Mouse (Mus musculus) ES-Bruce4 (cell line): ENCODE results near the gene Dusp5. TPM values are rescaled to one million over a fixed set of nuclear protein-coding genes. Genes with fewer than 3 reads are reported as not detected.

Experiments used
- H3K27ac ChIP-seq: 2 replicates; pipeline ENCODE4 v1.5.1; 2012; ENCODE audit warnings: low read length, inconsistent platforms; ENCODE audit not compliant: insufficient read depth
- H3K27me3 ChIP-seq: 2 replicates; pipeline ENCODE4 v1.6.1; 2012; ENCODE audit warnings: mild to moderate bottlenecking, low read length, inconsistent platforms; ENCODE audit not compliant: control insufficient read depth, poor library complexity, insufficient read depth, severe bottlenecking
- H3K36me3 ChIP-seq: 2 replicates; pipeline ENCODE4 v1.6.1; 2012; ENCODE audit warnings: inconsistent platforms, mild to moderate bottlenecking, low read length, moderate library complexity; ENCODE audit not compliant: control insufficient read depth, poor library complexity, insufficient read depth, severe bottlenecking
- H3K4me1 ChIP-seq: one replicate; pipeline ENCODE4 v1.8.1; 2011; ENCODE audit warnings: low read length; ENCODE audit not compliant: control insufficient read depth, insufficient read depth
- H3K4me3 ChIP-seq: 2 replicates; pipeline ENCODE4 v1.5.1; 2011; ENCODE audit warnings: low read depth, mild to moderate bottlenecking, low read length
- H3K9ac ChIP-seq: 2 replicates; pipeline ENCODE4 v1.6.1; 2012; ENCODE audit warnings: low read depth, mild to moderate bottlenecking, inconsistent platforms; ENCODE audit not compliant: poor library complexity, severe bottlenecking
- H3K9me3 ChIP-seq: replicated peaks from 2 replicates; pipeline ENCODE4 v1.6.1; 2012; ENCODE audit warnings: mild to moderate bottlenecking, low read length, inconsistent platforms; ENCODE audit not compliant: control insufficient read depth, poor library complexity, insufficient read depth, severe bottlenecking
- CTCF ChIP-seq: IDR thresholded peaks from one replicate; pipeline ENCODE4 v1.8.1; 2011; ENCODE audit warnings: low read depth, low read length
- EP300 ChIP-seq: IDR thresholded peaks from 2 replicates; pipeline ENCODE4 v1.6.1; 2011; ENCODE audit warnings: low read depth, low read length; ENCODE audit not compliant: insufficient read depth
- POLR2A ChIP-seq: IDR thresholded peaks from one replicate; pipeline ENCODE4 v1.8.1; 2011; ENCODE audit warnings: low read length; ENCODE audit not compliant: insufficient read depth
- polyA plus RNA-seq: library from polyadenylated mRNA; stranded (reverse); fragments of >200 nt; gene quantifications from 2 replicates; pipeline ENCODE4 v1.2.4, GENCODE M21; 2011; ENCODE audit warnings: low read depth; ENCODE audit not compliant: missing spikeins, insufficient read depth, insufficient read length

The Dusp5 gene
- polyA plus RNA-seq, 1 experiment, result 15.2 TPM

DNA sequence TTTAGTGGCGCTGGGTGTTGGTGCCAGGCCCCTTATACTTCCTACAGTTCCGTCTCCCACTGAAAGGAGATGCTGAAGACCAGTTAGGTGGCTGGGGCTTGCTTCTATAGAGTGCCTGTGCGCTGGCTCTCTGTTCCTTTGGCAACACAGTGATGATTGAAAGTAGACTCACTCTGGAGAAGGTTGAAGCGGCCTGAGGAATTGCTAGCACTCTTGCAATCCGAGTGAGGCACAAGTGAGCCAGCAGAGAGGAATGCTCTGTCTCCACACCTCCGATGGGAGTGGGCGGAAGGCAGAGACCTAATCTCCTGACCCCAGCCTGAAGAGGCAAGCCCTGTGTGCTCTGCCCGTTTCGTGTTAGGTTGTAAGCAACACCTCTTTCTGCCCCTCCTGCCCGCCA is 2.5 kb downstream of the Dusp5 start:
- H3K36me3 ChIP-seq, result peaks cover 15% of the 10 kb centered on the region
- no peak overlapping the region for H3K4me3 ChIP-seq
- peaks cover 2% of the 10 kb centered on the region for H3K4me1 ChIP-seq
- TF ChIP-seq EP300 (no peak), POLR2A (no peak)
- no peak overlapping the region for H3K9ac ChIP-seq
- H3K9me3 ChIP-seq, result no peaks in the 10 kb centered on the region
- H3K27me3 ChIP-seq, result no peaks in the 10 kb centered on the region
- H3K27ac ChIP-seq, result no peak overlapping the region

DNA sequence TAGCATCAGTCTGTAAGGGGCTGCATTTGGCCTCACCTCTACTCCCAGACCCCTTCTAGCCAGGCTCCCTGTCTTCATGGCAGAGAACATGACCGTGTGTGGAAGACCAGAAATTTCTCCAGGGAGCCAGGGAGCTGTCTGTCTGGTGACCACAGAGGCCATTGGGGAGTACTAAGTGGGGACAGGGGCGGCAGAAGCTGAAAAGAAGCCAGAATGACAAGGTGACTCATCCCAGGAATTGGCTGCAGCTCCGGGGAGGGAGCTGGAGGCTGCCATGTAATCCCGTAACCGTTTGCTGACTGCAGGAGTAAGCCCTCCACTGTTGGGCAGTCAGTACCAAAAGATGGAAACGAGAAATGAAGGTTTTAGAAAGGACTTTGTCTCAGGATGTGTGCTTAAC is 3.1 kb downstream of the Dusp5 start:
- Histone ChIP-seq H3K27ac (no peak overlapping the region), H3K9me3 (no peaks in the 10 kb centered on the region), H3K27me3 (no peaks in the 10 kb centered on the region), H3K36me3 (peaks cover 15% of the 10 kb centered on the region), H3K9ac (no peak overlapping the region), H3K4me3 (no peak overlapping the region), H3K4me1 (peaks cover 2% of the 10 kb centered on the region)
- TF ChIP-seq CTCF, result no peak
- TF ChIP-seq EP300, result no peak
- TF ChIP-seq POLR2A, result no peak

DNA sequence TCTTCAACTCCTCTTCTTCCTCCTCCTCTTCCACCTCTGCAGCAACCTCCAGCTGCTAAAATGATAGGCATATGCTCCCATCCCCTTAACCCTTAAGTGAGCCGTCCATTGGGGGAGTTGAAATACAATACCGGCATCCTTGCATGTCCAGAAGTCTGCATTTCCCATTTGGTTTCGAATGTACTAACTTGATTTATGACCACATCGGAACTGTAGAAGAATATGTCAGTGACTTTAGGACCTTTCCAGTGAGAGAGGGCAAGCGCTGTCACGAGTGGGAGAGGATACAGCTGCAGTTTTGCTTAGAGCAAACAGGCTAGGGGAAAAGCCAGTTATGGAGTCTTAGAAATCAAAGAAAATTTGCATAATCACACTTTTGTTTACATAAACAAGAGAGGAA is 3.8 kb downstream of the Dusp5 start:
- H3K9me3 ChIP-seq, result no peaks in the 10 kb centered on the region
- no peak for TF ChIP-seq POLR2A
- TF ChIP-seq CTCF, result no peak
- no peak for TF ChIP-seq EP300
- no peak overlapping the region for H3K27ac ChIP-seq
- H3K9ac ChIP-seq, result no peak overlapping the region
- H3K27me3 ChIP-seq, result no peaks in the 10 kb centered on the region
- H3K4me3 ChIP-seq, result no peak overlapping the region
- peaks cover 2% of the 10 kb centered on the region for H3K4me1 ChIP-seq
- H3K36me3 ChIP-seq, result peaks cover 15% of the 10 kb centered on the region

DNA sequence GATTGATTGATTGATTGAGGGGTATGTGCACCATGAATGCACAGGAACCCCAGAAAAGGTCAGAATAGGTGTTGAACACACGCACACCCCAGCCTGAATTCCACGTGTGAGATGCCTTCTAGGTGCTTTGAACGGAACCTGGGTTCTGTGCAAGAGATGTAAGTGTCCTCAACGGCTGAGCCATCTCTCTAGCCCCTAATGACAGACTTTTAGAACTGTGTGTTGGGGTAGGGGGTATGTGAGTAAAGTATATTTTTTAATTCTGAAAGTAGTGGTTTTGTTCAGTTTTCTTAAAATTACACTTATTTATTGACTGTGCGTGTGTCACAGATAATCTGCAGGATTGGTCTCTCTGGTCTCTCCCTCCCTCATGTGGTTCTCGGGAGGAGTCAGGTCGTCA is 4.3 kb downstream of the Dusp5 start:
- peaks cover 19% of the 10 kb centered on the region for H3K36me3 ChIP-seq
- no peaks in the 10 kb centered on the region for H3K9me3 ChIP-seq
- peaks cover 2% of the 10 kb centered on the region for H3K4me1 ChIP-seq
- no peaks in the 10 kb centered on the region for H3K27me3 ChIP-seq
- H3K9ac ChIP-seq, result no peak overlapping the region
- H3K4me3 ChIP-seq, result no peak overlapping the region
- no peak overlapping the region for H3K27ac ChIP-seq
- no peak for TF ChIP-seq POLR2A
- TF ChIP-seq CTCF, result no peak
- no peak for TF ChIP-seq EP300

DNA sequence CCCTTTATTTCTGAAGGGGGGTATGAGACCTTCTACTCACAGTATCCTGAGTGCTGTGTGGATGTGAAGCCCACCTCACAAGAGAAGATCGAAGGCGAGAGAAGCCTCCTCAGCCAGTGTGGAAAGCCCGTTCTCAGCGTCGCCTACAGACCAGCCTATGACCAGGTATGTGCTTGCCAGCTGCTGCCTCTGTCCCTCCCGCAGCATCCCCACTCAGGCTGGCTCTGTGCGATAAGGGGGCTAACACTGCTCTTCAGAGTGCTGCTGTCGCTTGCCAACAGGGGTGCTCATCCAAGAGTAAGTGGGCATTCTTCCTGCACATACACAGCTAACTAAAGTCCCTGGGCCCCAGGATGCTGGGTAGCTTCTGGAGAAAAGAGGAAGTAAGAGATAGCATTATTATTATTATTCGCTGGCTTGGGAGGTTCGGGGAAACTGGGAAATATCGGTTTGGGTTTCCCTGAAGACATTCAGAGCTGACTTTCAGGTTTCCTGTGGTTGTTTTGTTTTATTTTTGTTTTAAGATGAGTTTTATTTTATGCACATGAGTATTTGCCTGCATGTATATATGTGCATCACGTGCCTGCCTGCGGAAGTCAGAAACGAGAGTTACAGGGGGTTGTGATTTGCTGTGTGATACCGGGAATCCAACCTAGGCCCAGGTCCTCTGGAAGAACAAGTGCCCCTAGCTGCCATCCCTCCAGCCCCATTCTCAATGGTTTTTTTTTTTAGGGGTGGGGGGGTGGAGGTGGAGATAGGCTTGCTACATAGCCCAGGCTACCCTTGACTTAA is 5.1 kb downstream of the Dusp5 start:
- Histone ChIP-seq H3K9me3 (no peaks in the 10 kb centered on the region), H3K4me3 (no peak overlapping the region), H3K4me1 (peaks cover 2% of the 10 kb centered on the region), H3K36me3 (peaks cover 21% of the 10 kb centered on the region), H3K27me3 (no peaks in the 10 kb centered on the region), H3K9ac (no peak overlapping the region), H3K27ac (no peak overlapping the region)
- no peak for TF ChIP-seq EP300
- TF ChIP-seq CTCF, result no peak
- TF ChIP-seq POLR2A, result no peak

DNA sequence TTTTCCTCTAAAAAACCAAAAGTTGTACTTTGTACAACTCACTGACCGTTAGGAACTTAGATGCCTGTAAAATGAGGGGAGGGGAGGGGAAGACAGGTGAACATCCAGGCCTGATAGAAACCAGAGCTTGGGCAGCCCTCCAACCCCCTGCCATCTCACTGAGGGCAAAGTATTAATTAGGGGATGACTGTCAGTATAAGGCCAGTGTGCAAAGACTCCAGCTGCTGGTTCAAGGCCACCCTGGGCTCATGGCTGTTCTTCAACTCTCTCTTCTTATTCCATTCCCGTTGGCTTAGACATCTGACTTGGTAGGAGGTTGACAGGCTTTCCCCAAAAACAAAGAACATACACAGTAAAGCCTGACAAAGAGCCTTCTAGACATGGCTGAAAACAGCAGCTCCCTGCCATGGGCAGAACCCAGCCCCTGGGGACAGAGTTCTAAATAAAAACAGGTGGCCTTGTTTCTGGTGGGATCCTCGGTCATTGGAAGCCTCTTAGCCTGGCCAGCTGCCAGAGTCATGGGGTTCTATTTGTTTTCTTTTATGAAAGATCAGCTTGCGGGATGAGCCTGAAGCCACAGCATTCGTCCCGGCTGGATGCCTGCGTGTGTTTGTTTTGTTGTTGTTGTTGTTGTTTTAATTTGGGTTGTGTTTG is 6.0 kb downstream of the Dusp5 start:
- H3K36me3 ChIP-seq, result peaks cover 23% of the 10 kb centered on the region
- H3K4me1 ChIP-seq, result peaks cover 2% of the 10 kb centered on the region
- H3K27me3 ChIP-seq, result no peaks in the 10 kb centered on the region
- no peak overlapping the region for H3K9ac ChIP-seq
- no peaks in the 10 kb centered on the region for H3K9me3 ChIP-seq
- H3K27ac ChIP-seq, result no peak overlapping the region
- TF ChIP-seq POLR2A (no peak), EP300 (no peak), CTCF (no peak)
- no peak overlapping the region for H3K4me3 ChIP-seq
